Mouse (Mus musculus) kidney, postnatal 0 days (tissue): Measurements from ENCODE around the gene Thumpd3. TPM values are rescaled to one million over a fixed set of nuclear protein-coding genes. Genes with fewer than 3 reads are reported as not detected.

ENCODE experiments used
- ATAC-seq: fragments of 200-750 bp; cut with Nextera tagmentation; replicated peaks from 2 replicates; pipeline ENCODE4 v1.8.0; 2017; ENCODE audit warnings: low read depth, moderate number of reproducible peaks, moderate TSS enrichment, moderate library complexity; ENCODE audit not compliant: low FRiP score
- DNase-seq: peaks from one replicate; pipeline ENCODE4 v3.0.0-alpha.2; 2016; ENCODE audit warnings: low spot score
- H3K27ac ChIP-seq: fragments of 300-500 bp; sonication (generic); 2 replicates; pipeline ENCODE4 v1.5.1; 2014; ENCODE audit warnings: mild to moderate bottlenecking
- H3K27me3 ChIP-seq: fragments of 300-500 bp; sonication (generic); 2 replicates; pipeline ENCODE4 v1.6.1; 2014; ENCODE audit warnings: low read length, mixed read lengths; ENCODE audit not compliant: insufficient read depth
- H3K36me3 ChIP-seq: fragments of 300-500 bp; sonication (generic); 2 replicates; pipeline ENCODE4 v1.6.1; 2014; ENCODE audit warnings: low read length, mixed read lengths; ENCODE audit not compliant: insufficient read depth
- H3K4me1 ChIP-seq: fragments of 300-500 bp; sonication (generic); replicated peaks from 2 replicates; pipeline ENCODE4 v1.6.1; 2014; ENCODE audit warnings: antibody characterized with exemption, low read length, mixed read lengths; ENCODE audit not compliant: insufficient read depth
- H3K4me2 ChIP-seq: fragments of 300-500 bp; sonication (generic); 2 replicates; pipeline ENCODE4 v1.6.1; 2014; ENCODE audit warnings: mild to moderate bottlenecking, low read length, moderate library complexity, mixed read lengths
- H3K4me3 ChIP-seq: fragments of 300-500 bp; sonication (generic); replicated peaks from 2 replicates; pipeline ENCODE4 v1.5.1; 2014; ENCODE audit warnings: low read depth, low read length
- H3K9ac ChIP-seq: fragments of 300-500 bp; sonication (generic); 2 replicates; pipeline ENCODE4 v1.6.1; 2014; ENCODE audit warnings: low read depth, low read length
- H3K9me3 ChIP-seq: fragments of 300-500 bp; sonication (generic); replicated peaks from 2 replicates; pipeline ENCODE4 v1.6.1; 2016; ENCODE audit warnings: low read length, inconsistent platforms, mixed read lengths
- CTCF ChIP-seq: IDR thresholded peaks from 2 replicates; pipeline ENCODE4 v1.5.1; 2016; ENCODE audit warnings: antibody characterized with exemption, low read depth, mild to moderate bottlenecking, moderate library complexity
- WGBS: fragments of 180-500 bp; shearing (Covaris S2); extraction: QIAGEN DNeasy Blood & Tissue Kit; methylation state at CpG from one replicate; pipeline ENCODE4 v1.1.7; 2014; 5-methylcytosine and 5-hydroxymethylcytosine counted together
- polyA plus RNA-seq: library from polyadenylated mRNA; unstranded; fragments of >200 nt; fragmentation: Nextera tagmentation; extraction: Ambion mirVana; gene quantifications from 2 replicates; pipeline ENCODE4 v1.2.1, GENCODE M21; 2015

The Thumpd3 gene
- polyA plus RNA-seq, 1 experiment from 2014 or later, result 41.5 TPM

DNA sequence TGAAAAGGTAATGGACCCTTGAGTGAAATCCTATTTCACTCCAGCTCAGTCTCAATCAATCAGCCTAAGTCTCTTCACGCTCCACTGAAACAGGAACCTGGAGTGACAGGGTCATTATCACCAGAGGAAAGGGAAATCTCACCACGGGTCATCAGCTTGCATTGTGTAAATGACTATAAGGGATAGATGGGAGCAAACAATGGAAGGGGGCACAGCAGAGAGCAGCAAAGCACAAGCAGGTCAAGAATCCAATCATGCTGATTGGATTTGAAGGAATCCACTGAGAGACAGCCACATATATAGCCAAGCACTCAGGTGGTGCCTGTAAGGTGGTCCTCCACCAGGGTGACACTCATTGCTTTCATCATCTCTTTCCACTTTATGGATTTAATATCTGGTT is 18.6 kb upstream of the Thumpd3 start:
- Histone ChIP-seq H3K27ac (no peak overlapping the region), H3K36me3 (no peaks in the 10 kb centered on the region), H3K4me2 (no peak overlapping the region), H3K9me3 (no peaks in the 10 kb centered on the region), H3K9ac (no peak overlapping the region), H3K27me3 (no peaks in the 10 kb centered on the region), H3K4me1 (no peaks in the 10 kb centered on the region), H3K4me3 (no peak overlapping the region)
- no peak for DNase-seq
- 15% methylated on average over 2 of the region's 2 CpGs for WGBS
- no peak for ATAC-seq
- no peak for TF ChIP-seq CTCF

DNA sequence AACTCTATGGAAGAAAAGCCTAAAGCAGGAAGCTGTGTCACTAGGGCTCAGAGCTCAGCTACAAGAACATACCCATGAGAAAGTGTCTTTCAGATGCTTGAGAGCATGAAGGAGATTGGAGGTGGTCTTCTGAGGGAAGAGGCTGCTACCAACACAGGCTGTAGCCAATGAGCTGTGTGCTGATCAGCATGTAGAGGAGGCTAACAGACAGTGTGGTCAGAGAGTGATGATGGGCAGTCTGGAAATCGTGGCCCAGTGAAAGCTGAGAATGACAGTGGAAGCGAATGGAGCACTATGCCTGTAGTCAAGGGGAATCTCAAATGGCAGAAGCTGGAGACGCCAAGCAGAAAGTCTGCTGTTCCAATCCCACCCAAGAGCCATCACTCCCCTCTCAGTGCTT is 17.0 kb upstream of the Thumpd3 start:
- Histone ChIP-seq H3K27me3 (no peaks in the 10 kb centered on the region), H3K36me3 (no peaks in the 10 kb centered on the region), H3K9me3 (no peaks in the 10 kb centered on the region), H3K27ac (no peak overlapping the region), H3K4me3 (no peak overlapping the region), H3K4me2 (no peak overlapping the region), H3K4me1 (no peaks in the 10 kb centered on the region), H3K9ac (no peak overlapping the region)
- DNase-seq (no peak), ATAC-seq (no peak)
- TF ChIP-seq CTCF, result no peak
- WGBS, result 64% methylated on average over 3 of the region's 3 CpGs

DNA sequence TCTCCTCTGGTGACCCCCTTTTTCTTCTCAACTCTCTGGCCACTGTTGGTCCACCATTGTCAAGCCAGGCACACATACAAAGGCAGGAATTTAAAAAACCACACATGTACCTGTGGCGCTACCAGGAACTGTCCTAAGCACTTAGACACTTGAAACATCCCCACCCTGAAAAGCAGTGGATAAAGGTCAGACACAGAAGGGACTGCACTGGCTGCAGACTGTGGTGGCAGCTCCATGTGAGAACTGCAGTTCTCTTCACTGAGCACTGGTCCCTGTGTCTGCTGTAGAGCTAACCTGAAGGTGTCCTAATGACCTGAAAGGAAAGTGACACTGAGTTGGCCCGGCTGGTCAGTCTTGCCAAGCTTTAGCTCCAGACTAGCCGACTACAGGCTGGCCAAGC is 15.5 kb upstream of the Thumpd3 start:
- H3K36me3 ChIP-seq, result no peaks in the 10 kb centered on the region
- H3K27me3 ChIP-seq, result no peaks in the 10 kb centered on the region
- 65% methylated on average over 3 of the region's 3 CpGs for whole genome bisulfite sequencing
- H3K4me3 ChIP-seq, result no peak overlapping the region
- TF ChIP-seq CTCF, result no peak
- no peak for ATAC-seq
- no peak for DNase-seq
- no peaks in the 10 kb centered on the region for H3K4me1 ChIP-seq
- no peak overlapping the region for H3K9ac ChIP-seq
- H3K4me2 ChIP-seq, result no peak overlapping the region
- no peaks in the 10 kb centered on the region for H3K9me3 ChIP-seq
- no peak overlapping the region for H3K27ac ChIP-seq

DNA sequence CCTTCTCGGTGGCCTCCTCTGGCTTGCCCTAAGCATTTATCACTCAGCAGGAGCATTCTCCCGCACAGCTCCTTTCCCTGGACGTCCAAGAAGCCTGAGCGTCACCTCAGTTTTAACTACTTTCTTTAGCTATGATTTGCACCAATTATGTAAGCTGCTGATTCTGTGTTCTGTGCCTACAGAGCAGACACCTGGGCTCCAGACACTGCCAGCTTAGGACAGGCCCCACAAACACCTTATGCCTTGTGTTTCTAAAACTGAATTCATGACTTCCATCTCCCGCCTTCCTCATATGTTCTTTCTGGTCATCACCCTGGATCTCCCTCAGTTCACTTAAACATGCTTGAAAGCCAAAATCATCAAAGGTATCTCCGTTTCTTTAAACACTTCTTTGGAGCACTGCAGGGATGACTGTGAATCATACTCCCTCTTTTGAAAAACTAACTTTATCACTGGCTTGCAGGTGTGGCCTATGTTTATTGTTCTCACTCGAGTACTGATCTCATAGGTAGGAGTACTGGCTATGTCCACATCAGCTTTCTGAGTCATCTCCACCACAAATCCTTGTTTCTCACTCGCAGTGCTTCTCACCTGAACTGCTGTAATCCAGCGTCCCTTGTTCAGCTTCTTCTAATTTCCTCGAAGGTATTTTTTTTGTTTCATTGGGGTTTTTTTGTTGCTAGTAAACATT is 14.9 kb upstream of the Thumpd3 start:
- no peak for DNase-seq
- no peak overlapping the region for H3K27ac ChIP-seq

GRCm38 (mm10) chr6:113032121-113032520 is 13.9 kb upstream of the Thumpd3 start:
- H3K27ac ChIP-seq, result no peak overlapping the region

More for the DNA sequence above, 14.9 kb upstream of the Thumpd3 start:
- Histone ChIP-seq H3K27me3 (no peaks in the 10 kb centered on the region), H3K9me3 (no peaks in the 10 kb centered on the region), H3K9ac (no peak overlapping the region), H3K4me2 (no peak overlapping the region), H3K4me1 (no peaks in the 10 kb centered on the region), H3K36me3 (no peaks in the 10 kb centered on the region), H3K4me3 (no peak overlapping the region)
- ATAC-seq, result no peak
- TF ChIP-seq CTCF, result no peak
- WGBS, result 68% methylated on average over 10 of the region's 10 CpGs

GRCm38 (mm10) chr6:113033185-113033584 is 12.8 kb upstream of the Thumpd3 start:
- Histone ChIP-seq H3K4me1 (no peaks in the 10 kb centered on the region), H3K9me3 (no peaks in the 10 kb centered on the region), H3K27ac (no peak overlapping the region), H3K9ac (no peak overlapping the region), H3K4me3 (no peak overlapping the region), H3K27me3 (no peaks in the 10 kb centered on the region), H3K36me3 (no peaks in the 10 kb centered on the region), H3K4me2 (no peak overlapping the region)
- TF ChIP-seq CTCF, result no peak
- 65% methylated on average over 2 of the region's 2 CpGs for WGBS
- no peak for ATAC-seq
- no peak for DNase-seq

More at GRCm38 (mm10) chr6:113032121-113032520, 13.9 kb upstream of the Thumpd3 start:
- Histone ChIP-seq H3K27me3 (no peaks in the 10 kb centered on the region), H3K9ac (no peak overlapping the region), H3K4me3 (no peak overlapping the region), H3K4me2 (no peak overlapping the region), H3K9me3 (no peaks in the 10 kb centered on the region), H3K4me1 (no peaks in the 10 kb centered on the region), H3K36me3 (no peaks in the 10 kb centered on the region)
- DNase-seq (no peak), ATAC-seq (no peak)
- peak; percentile 20; the same call in 1 of the 2 replicates for TF ChIP-seq CTCF
- 65% methylated on average over 3 of the region's 3 CpGs for WGBS

- 71% methylated on average over 6 of the region's 6 CpGs for WGBS
- no peak for DNase-seq
- H3K27ac ChIP-seq, result no peak overlapping the region
Measured at GRCm38 (mm10) chr6:113034466-113034865, 11.6 kb upstream of the Thumpd3 start.

More at GRCm38 (mm10) chr6:113034466-113034865, 11.6 kb upstream of the Thumpd3 start:
- no peak for TF ChIP-seq CTCF
- ATAC-seq, result no peak
- Histone ChIP-seq H3K9me3 (no peaks in the 10 kb centered on the region), H3K4me2 (no peak overlapping the region), H3K4me3 (no peak overlapping the region), H3K27me3 (no peaks in the 10 kb centered on the region), H3K36me3 (no peaks in the 10 kb centered on the region), H3K4me1 (no peaks in the 10 kb centered on the region; the same call in 1 of the 2 replicates), H3K9ac (no peak overlapping the region)
